Mouse (Mus musculus): ENCODE measurements around the gene Hspa12b. TPM values are rescaled to one million over a fixed set of nuclear protein-coding genes. Genes with fewer than 3 reads are reported as not detected.

Gene Hspa12b
- polyA plus RNA-seq, 1 experiment = 3.3 TPM

- no peaks in the 10 kb centered on the region for H3K79me2 ChIP-seq (ENCODE audit: control insufficient read depth, insufficient read depth)
- no peaks in the 10 kb centered on the region for H3K36me3 ChIP-seq (ENCODE audit: control insufficient read depth, insufficient read depth)
- no peak overlapping the region for H3K4me2 ChIP-seq (ENCODE audit: low read depth)
Observed at GRCm38 (mm10) chr2:131089634-131090033, 37.4 kb upstream of the Hspa12b start.

GRCm38 (mm10) chr2:131090852-131091251 is 36.2 kb upstream of the Hspa12b start:
- H3K79me2 ChIP-seq (ENCODE audit: control insufficient read depth, insufficient read depth) = no peaks in the 10 kb centered on the region
- H3ac ChIP-seq (ENCODE audit: control insufficient read depth, insufficient read length) = no peak overlapping the region
- no peak overlapping the region for H3K4me3 ChIP-seq
- no peaks in the 10 kb centered on the region for H3K27me3 ChIP-seq (ENCODE audit: control insufficient read depth, insufficient read depth, insufficient read length)
- no peak overlapping the region for H3K4me2 ChIP-seq (ENCODE audit: low read depth)
- TF ChIP-seq MYOG (IDR thresholded peaks at IDR 0.05; ENCODE audit: control insufficient read depth in 1 of 3, insufficient read depth in 1 of 3, insufficient read length in 2 of 3, low read depth in 2 of 3) (no peak), MAX (IDR thresholded peaks at IDR 0.05; ENCODE audit: low read depth) (no peak), TCF3 (IDR thresholded peaks at IDR 0.05; ENCODE audit: insufficient read length, low read depth) (no peak), POLR2AphosphoS2 (IDR thresholded peaks at IDR 0.05; ENCODE audit: insufficient read length, low read depth) (no peak), E2F4 (IDR thresholded peaks at IDR 0.05; ENCODE audit: insufficient read depth) (no peak), POLR2A (IDR thresholded peaks at IDR 0.05; ENCODE audit: insufficient read length, low read depth) (no peak), USF1 (IDR thresholded peaks at IDR 0.05; ENCODE audit: low read depth) (no peak), TCF12 (IDR thresholded peaks at IDR 0.05; ENCODE audit: insufficient read depth, poor library complexity, severe bottlenecking) (no peak), MYOD1 (IDR thresholded peaks at IDR 0.05; ENCODE audit: control insufficient read depth in 1 of 3, insufficient read length in 2 of 3, low read depth in 2 of 3) (no peak), SRF (IDR thresholded peaks at IDR 0.05; ENCODE audit: control insufficient read depth, insufficient read length, low read depth) (no peak), CEBPB (IDR thresholded peaks at IDR 0.05; ENCODE audit: insufficient read depth, poor library complexity, severe bottlenecking) (no peak), REST (IDR thresholded peaks at IDR 0.05; ENCODE audit: insufficient read depth, insufficient read length) (no peak)
- no peaks in the 10 kb centered on the region for H3K36me3 ChIP-seq (ENCODE audit: control insufficient read depth, insufficient read depth)

More at GRCm38 (mm10) chr2:131089634-131090033, 37.4 kb upstream of the Hspa12b start:
- Histone ChIP-seq H3ac (ENCODE audit: control insufficient read depth, insufficient read length) (no peak overlapping the region), H3K4me3 (no peak overlapping the region), H3K27me3 (ENCODE audit: control insufficient read depth, insufficient read depth, insufficient read length) (no peaks in the 10 kb centered on the region)
- TF ChIP-seq POLR2AphosphoS2 (IDR thresholded peaks at IDR 0.05; ENCODE audit: insufficient read length, low read depth) (no peak), REST (IDR thresholded peaks at IDR 0.05; ENCODE audit: insufficient read depth, insufficient read length) (no peak), POLR2A (IDR thresholded peaks at IDR 0.05; ENCODE audit: insufficient read length, low read depth) (no peak), USF1 (IDR thresholded peaks at IDR 0.05; ENCODE audit: low read depth) (no peak), SRF (IDR thresholded peaks at IDR 0.05; ENCODE audit: control insufficient read depth, insufficient read length, low read depth) (no peak), TCF12 (IDR thresholded peaks at IDR 0.05; ENCODE audit: insufficient read depth, poor library complexity, severe bottlenecking) (no peak), MAX (IDR thresholded peaks at IDR 0.05; ENCODE audit: low read depth) (no peak), MYOD1 (IDR thresholded peaks at IDR 0.05; ENCODE audit: control insufficient read depth in 1 of 3, insufficient read length in 2 of 3, low read depth in 2 of 3) (no peak), CEBPB (IDR thresholded peaks at IDR 0.05; ENCODE audit: insufficient read depth, poor library complexity, severe bottlenecking) (no peak), MYOG (IDR thresholded peaks at IDR 0.05; ENCODE audit: control insufficient read depth in 1 of 3, insufficient read depth in 1 of 3, insufficient read length in 2 of 3, low read depth in 2 of 3) (no peak), TCF3 (IDR thresholded peaks at IDR 0.05; ENCODE audit: insufficient read length, low read depth) (no peak), E2F4 (IDR thresholded peaks at IDR 0.05; ENCODE audit: insufficient read depth) (no peak)

- Histone ChIP-seq H3K36me3 (ENCODE audit: control insufficient read depth, insufficient read depth) (no peaks in the 10 kb centered on the region), H3K4me2 (ENCODE audit: low read depth) (no peak overlapping the region), H3K4me3 (no peak overlapping the region), H3K79me2 (ENCODE audit: control insufficient read depth, insufficient read depth) (no peaks in the 10 kb centered on the region), H3K27me3 (ENCODE audit: control insufficient read depth, insufficient read depth, insufficient read length) (no peaks in the 10 kb centered on the region), H3ac (ENCODE audit: control insufficient read depth, insufficient read length) (no peak overlapping the region)
- TF ChIP-seq MYOD1 (IDR thresholded peaks at IDR 0.05; ENCODE audit: control insufficient read depth in 1 of 3, insufficient read length in 2 of 3, low read depth in 2 of 3) (no peak), TCF12 (IDR thresholded peaks at IDR 0.05; ENCODE audit: insufficient read depth, poor library complexity, severe bottlenecking) (no peak), MAX (IDR thresholded peaks at IDR 0.05; ENCODE audit: low read depth) (no peak), MYOG (IDR thresholded peaks at IDR 0.05; ENCODE audit: control insufficient read depth in 1 of 3, insufficient read depth in 1 of 3, insufficient read length in 2 of 3, low read depth in 2 of 3) (no peak), POLR2A (IDR thresholded peaks at IDR 0.05; ENCODE audit: insufficient read length, low read depth) (no peak), E2F4 (IDR thresholded peaks at IDR 0.05; ENCODE audit: insufficient read depth) (no peak), REST (IDR thresholded peaks at IDR 0.05; ENCODE audit: insufficient read depth, insufficient read length) (no peak), POLR2AphosphoS2 (IDR thresholded peaks at IDR 0.05; ENCODE audit: insufficient read length, low read depth) (no peak), USF1 (IDR thresholded peaks at IDR 0.05; ENCODE audit: low read depth) (no peak), CEBPB (IDR thresholded peaks at IDR 0.05; ENCODE audit: insufficient read depth, poor library complexity, severe bottlenecking) (no peak), TCF3 (IDR thresholded peaks at IDR 0.05; ENCODE audit: insufficient read length, low read depth) (no peak), SRF (IDR thresholded peaks at IDR 0.05; ENCODE audit: control insufficient read depth, insufficient read length, low read depth) (no peak)
Observed at GRCm38 (mm10) chr2:131093577-131093976, 33.5 kb upstream of the Hspa12b start.

GRCm38 (mm10) chr2:131094823-131095222 is 32.3 kb upstream of the Hspa12b start:
- H3K27me3 ChIP-seq (ENCODE audit: control insufficient read depth, insufficient read depth, insufficient read length) = no peaks in the 10 kb centered on the region

More at GRCm38 (mm10) chr2:131094823-131095222, 32.3 kb upstream of the Hspa12b start:
- Histone ChIP-seq H3K36me3 (ENCODE audit: control insufficient read depth, insufficient read depth) (no peaks in the 10 kb centered on the region), H3K4me2 (ENCODE audit: low read depth) (no peak overlapping the region), H3K4me3 (no peak overlapping the region), H3K79me2 (ENCODE audit: control insufficient read depth, insufficient read depth) (no peaks in the 10 kb centered on the region), H3ac (ENCODE audit: control insufficient read depth, insufficient read length) (no peak overlapping the region)
- no peak for TF ChIP-seq MYOG (IDR thresholded peaks at IDR 0.05; ENCODE audit: control insufficient read depth in 1 of 3, insufficient read depth in 1 of 3, insufficient read length in 2 of 3, low read depth in 2 of 3)
- TF ChIP-seq TCF12 (IDR thresholded peaks at IDR 0.05; ENCODE audit: insufficient read depth, poor library complexity, severe bottlenecking) = no peak
- TF ChIP-seq POLR2AphosphoS2 (IDR thresholded peaks at IDR 0.05; ENCODE audit: insufficient read length, low read depth) = no peak
- no peak for TF ChIP-seq CEBPB (IDR thresholded peaks at IDR 0.05; ENCODE audit: insufficient read depth, poor library complexity, severe bottlenecking)
- TF ChIP-seq E2F4 (IDR thresholded peaks at IDR 0.05; ENCODE audit: insufficient read depth) = no peak
- TF ChIP-seq SRF (IDR thresholded peaks at IDR 0.05; ENCODE audit: control insufficient read depth, insufficient read length, low read depth) = no peak

Data from myocyte (in vitro differentiated cells).